Comparison of ENCODE assay signal across 26 mouse cellular contexts in genomic region chr1:20856924-20857902, GRCm38 (mm10). TPM values are rescaled to one million over a fixed set of nuclear protein-coding genes. Genes with fewer than 3 reads are reported as not detected.
DNase-seq lines count a peak whose midpoint lies in the region; ATAC-seq and TF ChIP-seq lines count a peak whose summit lies in the region.
"Had no signal": no experiment of that assay in that cellular context is flagged by ENCODE, and none has a peak within 500 bp of the region (broad histone marks: within the 10 kb centered on the region; RNA-seq: fewer than 3 reads in every experiment).

No protein-coding gene starts in this region.

- no peak overlapping the region for H3K27ac ChIP-seq in midbrain, embryonic 11.5 days (ENCODE audit: low read depth, low read length)
- H3K27ac ChIP-seq in midbrain, embryonic 14.5 days (replicated peaks; ENCODE audit: low read depth, low read length): no peak overlapping the region
- H3K27ac ChIP-seq in small intestine, adult 2 months (ENCODE audit: insufficient read depth, low read depth, low read length): peak overlapping the region; percentile 5; the same call in 1 of the 2 replicates
- H3K27ac ChIP-seq in stomach, embryonic 16.5 days (ENCODE audit: low read length): peak overlapping the region; percentile 61
- H3K27ac ChIP-seq in layer of hippocampus, adult 2 months: no peak overlapping the region
- H3K27ac ChIP-seq: forebrain, embryonic 10.5 days; forebrain, embryonic 13.5 days; heart, adult 2 months; heart, embryonic 10.5 days; heart, embryonic 13.5 days; hindbrain, embryonic 12.5 days; hindbrain, embryonic 15.5 days had no signal

- TF ChIP-seq POLR2A in small intestine, adult 2 months (IDR thresholded peaks at IDR 0.05; ENCODE audit: low read depth, low read length): no peak

- no peak overlapping the region for H3K9ac ChIP-seq in midbrain, embryonic 11.5 days (ENCODE audit: low read length)
- H3K9ac ChIP-seq in midbrain, embryonic 14.5 days (replicated peaks; ENCODE audit: low read length): no peak overlapping the region
- H3K9ac ChIP-seq in stomach, embryonic 16.5 days (ENCODE audit: low read length): no peak overlapping the region
- H3K9ac ChIP-seq: forebrain, embryonic 13.5 days; forebrain, postnatal 0 days; heart, embryonic 13.5 days; hindbrain, embryonic 12.5 days; hindbrain, embryonic 15.5 days had no signal

- H3K4me3 ChIP-seq in midbrain, embryonic 11.5 days (ENCODE audit: low read depth, low read length): no peak overlapping the region
- H3K4me3 ChIP-seq in midbrain, embryonic 14.5 days (replicated peaks; ENCODE audit: low read depth, low read length): no peak overlapping the region
- H3K4me3 ChIP-seq in small intestine, adult 2 months (ENCODE audit: low read depth, low read length): no peak overlapping the region
- H3K4me3 ChIP-seq in stomach, embryonic 16.5 days (replicated peaks; ENCODE audit: low read length): no peak overlapping the region
- no peak overlapping the region for H3K4me3 ChIP-seq in layer of hippocampus, adult 2 months
- H3K4me3 ChIP-seq: forebrain, embryonic 10.5 days; forebrain, embryonic 13.5 days; heart, adult 2 months; heart, embryonic 10.5 days; heart, embryonic 13.5 days; hindbrain, embryonic 12.5 days; hindbrain, embryonic 15.5 days had no signal

- no peaks in the 10 kb centered on the region for H3K36me3 ChIP-seq in midbrain, embryonic 11.5 days (ENCODE audit: control insufficient read depth, insufficient read depth, low read length)
- no peaks in the 10 kb centered on the region for H3K36me3 ChIP-seq in midbrain, embryonic 14.5 days (ENCODE audit: control insufficient read depth, insufficient read depth, low read length)
- H3K36me3 ChIP-seq in small intestine, adult 2 months (ENCODE audit: control insufficient read depth, insufficient read depth, low read length): no peaks in the 10 kb centered on the region
- no peaks in the 10 kb centered on the region for H3K36me3 ChIP-seq in stomach, embryonic 16.5 days (ENCODE audit: control insufficient read depth, insufficient read depth, low read length)
- H3K36me3 ChIP-seq: forebrain, embryonic 10.5 days; G1E; heart, embryonic 10.5 days; heart, embryonic 13.5 days; hindbrain, embryonic 12.5 days; hindbrain, embryonic 15.5 days had no signal

- H3K9me3 ChIP-seq in midbrain, embryonic 11.5 days (ENCODE audit: control insufficient read depth, low read length): no peaks in the 10 kb centered on the region
- peaks cover 3% of the 10 kb centered on the region; the same call in 1 of the 2 replicates for H3K9me3 ChIP-seq in midbrain, embryonic 14.5 days (ENCODE audit: control insufficient read depth, low read length)
- H3K9me3 ChIP-seq in stomach, embryonic 16.5 days (replicated peaks; ENCODE audit: control insufficient read depth, low read length): no peaks in the 10 kb centered on the region
- H3K9me3 ChIP-seq: heart, embryonic 10.5 days; hindbrain, embryonic 12.5 days; hindbrain, embryonic 15.5 days had no signal

- H3K27me3 ChIP-seq in midbrain, embryonic 11.5 days (ENCODE audit: control insufficient read depth, insufficient read depth, low read length): no peaks in the 10 kb centered on the region
- H3K27me3 ChIP-seq in midbrain, embryonic 14.5 days (ENCODE audit: control insufficient read depth, insufficient read depth, low read length): no peaks in the 10 kb centered on the region
- H3K27me3 ChIP-seq in small intestine, adult 2 months (ENCODE audit: control insufficient read depth, insufficient read depth, low read length): no peaks in the 10 kb centered on the region
- no peaks in the 10 kb centered on the region for H3K27me3 ChIP-seq in stomach, embryonic 16.5 days (ENCODE audit: control insufficient read depth, insufficient read depth, low read length)
- H3K27me3 ChIP-seq: CH12.LX; forebrain, embryonic 13.5 days; heart, embryonic 13.5 days; hindbrain, embryonic 12.5 days; hindbrain, embryonic 15.5 days had no signal

- WGBS in midbrain, embryonic 11.5 days: 88% methylated on average over 7 of the region's 7 CpGs
- 81% methylated on average over 7 of the region's 7 CpGs for WGBS in midbrain, embryonic 14.5 days
- WGBS in small intestine, adult 2 months: 42% methylated on average over 7 of the region's 7 CpGs
- WGBS in stomach, embryonic 16.5 days: 77% methylated on average over 7 of the region's 7 CpGs

- H3K4me1 ChIP-seq in midbrain, embryonic 11.5 days (ENCODE audit: control insufficient read depth, insufficient read depth, low read length): no peaks in the 10 kb centered on the region
- no peaks in the 10 kb centered on the region for H3K4me1 ChIP-seq in midbrain, embryonic 14.5 days (ENCODE audit: control insufficient read depth, insufficient read depth, low read length)
- H3K4me1 ChIP-seq in small intestine, adult 2 months (ENCODE audit: control insufficient read depth, insufficient read depth, insufficient read length, low read length): peaks cover 6% of the 10 kb centered on the region; the same call in 1 of the 2 replicates
- no peaks in the 10 kb centered on the region for H3K4me1 ChIP-seq in stomach, embryonic 16.5 days (ENCODE audit: control insufficient read depth, insufficient read depth, low read length)
- H3K4me1 ChIP-seq: forebrain, embryonic 10.5 days; forebrain, embryonic 13.5 days; heart, embryonic 10.5 days; heart, embryonic 13.5 days; hindbrain, embryonic 12.5 days; hindbrain, embryonic 15.5 days had no signal

- DNase-seq in midbrain, embryonic 11.5 days (ENCODE audit: low spot score, missing footprints): peak; percentile 73
- no peak for DNase-seq in midbrain, embryonic 14.5 days
- no peak for DNase-seq in gastrocnemius, adult 18-20 months (ENCODE audit: low spot score)
- no peak for DNase-seq in layer of hippocampus, adult 2 months (ENCODE audit: low spot score in 2 of 2)
- DNase-seq in kidney, adult 9 months: no peak
- DNase-seq: adrenal gland, postnatal 10 days; adrenal gland, postnatal 36 days; B cell, adult 2 months; cerebellum, adult 18-20 months; cerebellum, adult 9-10 months; cerebellum, postnatal 14 days; forebrain, postnatal 0 days; gastrocnemius, postnatal 25 days; heart, adult 2 months; heart, postnatal 14 days had no signal

- no peak for TF ChIP-seq CTCF in small intestine, adult 2 months (IDR thresholded peaks at IDR 0.05; ENCODE audit: extremely low read depth, insufficient read length, insufficient replicate concordance, low read depth, low read length)
- no peak for TF ChIP-seq CTCF in layer of hippocampus, adult 2 months (conservative IDR thresholded peaks at IDR 0.05)

- ATAC-seq in midbrain, embryonic 11.5 days (ENCODE audit: low FRiP score): no peak
- ATAC-seq in midbrain, embryonic 14.5 days (ENCODE audit: low FRiP score, low TSS enrichment): no peak
- peak; percentile 77; the same call in 1 of the 2 replicates for ATAC-seq in stomach, embryonic 16.5 days (ENCODE audit: insufficient read depth, low FRiP score)
- ATAC-seq: forebrain, embryonic 13.5 days; forebrain, postnatal 0 days; Patski had no signal

- H3K4me2 ChIP-seq in midbrain, embryonic 11.5 days: no peak overlapping the region
- H3K4me2 ChIP-seq in midbrain, embryonic 14.5 days (ENCODE audit: low read length): no peak overlapping the region
- H3K4me2 ChIP-seq in stomach, embryonic 16.5 days (ENCODE audit: low read depth, low read length): no peak overlapping the region
- H3K4me2 ChIP-seq: forebrain, embryonic 13.5 days; heart, embryonic 13.5 days; hindbrain, embryonic 12.5 days; hindbrain, embryonic 15.5 days had no signal

RNA-seq across cellular contexts. Expression of gene Paqr8, which starts 33.2 kb away (rescaled TPM):
- 7.2 and 7.7 TPM in 2 replicates for polyA plus RNA-seq in midbrain, embryonic 11.5 days (2014; fragmentation: Nextera tagmentation; extraction: Ambion mirVana)
- 25.7 and 26.7 TPM in 2 replicates for polyA plus RNA-seq in midbrain, embryonic 14.5 days (2014; fragmentation: Nextera tagmentation; extraction: Ambion mirVana)
- polyA plus RNA-seq in small intestine, adult 2 months (2012; rRNA removed): 5.6 and 19.4 TPM in 2 replicates
- 14.6 and 19.8 TPM in 2 replicates for polyA plus RNA-seq in stomach, embryonic 16.5 days (2015; fragmentation: Nextera tagmentation; extraction: Ambion mirVana)
- total RNA-seq in gastrocnemius, adult 18-20 months (2021): under 1 TPM; 0.73 to 0.76 TPM
- total RNA-seq in layer of hippocampus, adult 2 months (2021): 100 to 1,000 TPM; 143 to 157 TPM

RNA-seq across cellular contexts. Expression of gene Mcm3, which starts 37.1 kb away (rescaled TPM):
- polyA plus RNA-seq in midbrain, embryonic 11.5 days (2014; fragmentation: Nextera tagmentation; extraction: Ambion mirVana): 195 and 210 TPM in 2 replicates
- polyA plus RNA-seq in midbrain, embryonic 14.5 days (2014; fragmentation: Nextera tagmentation; extraction: Ambion mirVana): 16.6 and 28.3 TPM in 2 replicates
- polyA plus RNA-seq in small intestine, adult 2 months (2012; rRNA removed): 5.2 and 8.9 TPM in 2 replicates
- 99.9 and 121 TPM in 2 replicates for polyA plus RNA-seq in stomach, embryonic 16.5 days (2015; fragmentation: Nextera tagmentation; extraction: Ambion mirVana)
- 1 to 10 TPM; 2.6 to 2.7 TPM for total RNA-seq in gastrocnemius, adult 18-20 months (2021)
- 1 to 10 TPM; 4.0 to 5.0 TPM for total RNA-seq in layer of hippocampus, adult 2 months (2021)

Comparison
In these comparisons a context has a peak if more than half of its experiments do, and no peak if none do; other contexts are left out.
1. H3K27ac ChIP-seq: peak in small intestine, adult 2 months (single experiment) and stomach, embryonic 16.5 days (single experiment); none in midbrain, embryonic 11.5 days (single experiment), midbrain, embryonic 14.5 days (single experiment) and layer of hippocampus, adult 2 months (single experiment).